Mouse (Mus musculus): ENCODE results near the gene Baiap2. TPM values are rescaled to one million over a fixed set of nuclear protein-coding genes. Genes with fewer than 3 reads are reported as not detected.

The Baiap2 gene
- polyA plus RNA-seq, 1 experiment = 41.5 TPM

DNA sequence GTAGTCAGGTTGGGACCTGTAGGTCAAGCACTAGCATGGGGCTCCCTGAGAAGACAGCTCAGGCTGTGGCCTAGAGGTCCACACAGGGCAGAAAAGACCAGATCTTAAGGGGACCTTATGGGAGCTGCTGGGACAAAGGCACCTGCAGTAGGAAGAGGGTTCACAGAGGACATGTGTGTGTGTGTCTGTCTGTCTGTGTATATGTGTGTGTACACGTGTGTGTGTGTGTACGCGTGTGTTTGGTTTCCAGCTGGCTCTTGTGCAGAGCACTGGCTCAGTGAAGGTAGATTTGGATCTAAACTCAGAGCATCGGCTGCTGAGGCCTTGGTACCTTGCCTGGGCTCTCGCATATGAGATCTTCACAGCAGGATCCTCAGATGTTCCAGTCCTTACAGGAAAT, 21.9 kb upstream of the Baiap2 start:
- TF ChIP-seq MYOG (IDR thresholded peaks at IDR 0.05; ENCODE audit: control insufficient read depth, extremely low read depth, insufficient read length) (no peak), CEBPB (IDR thresholded peaks at IDR 0.05; ENCODE audit: low read depth) (no peak), USF1 (IDR thresholded peaks at IDR 0.05; ENCODE audit: low read depth) (no peak), MAX (IDR thresholded peaks at IDR 0.05) (no peak)
- no peaks in the 10 kb centered on the region for H3K27me3 ChIP-seq (ENCODE audit: control insufficient read depth, insufficient read depth, insufficient read length)
- no peak overlapping the region for H3K4me3 ChIP-seq (ENCODE audit: insufficient read depth, poor library complexity, severe bottlenecking)
- no peak overlapping the region for H3ac ChIP-seq (ENCODE audit: control insufficient read depth, insufficient read length, low read depth)
- H3K79me2 ChIP-seq (ENCODE audit: control insufficient read depth, insufficient read depth) = peaks cover 8% of the 10 kb centered on the region
- H3K79me3 ChIP-seq (ENCODE audit: low read depth) = no peaks in the 10 kb centered on the region
- peaks cover 36% of the 10 kb centered on the region for H3K36me3 ChIP-seq (ENCODE audit: control insufficient read depth, insufficient read depth)

DNA sequence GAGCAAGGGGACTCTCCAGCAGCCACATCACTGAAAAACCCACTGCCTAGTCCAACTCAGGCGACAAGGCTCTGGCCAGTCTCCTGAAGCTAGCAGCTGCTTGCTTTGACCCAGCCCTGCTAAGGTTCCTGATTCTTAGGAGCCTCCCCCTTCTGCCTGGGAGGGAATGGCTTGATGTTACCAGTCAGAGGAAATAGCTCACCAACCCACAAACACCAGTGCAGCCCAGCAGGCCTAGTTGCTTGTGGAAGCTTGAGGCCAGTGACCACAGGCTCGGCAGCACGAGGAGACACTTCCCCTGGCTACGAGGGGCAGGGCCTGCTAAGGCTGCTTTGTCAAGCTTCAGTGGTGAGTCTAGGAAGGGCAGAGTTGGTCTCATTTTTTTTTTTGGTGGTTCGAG, 17.4 kb upstream of the Baiap2 start:
- Histone ChIP-seq H3K79me3 (ENCODE audit: low read depth) (no peaks in the 10 kb centered on the region), H3K27me3 (ENCODE audit: control insufficient read depth, insufficient read depth, insufficient read length) (no peaks in the 10 kb centered on the region), H3K79me2 (ENCODE audit: control insufficient read depth, insufficient read depth) (no peaks in the 10 kb centered on the region), H3K36me3 (ENCODE audit: control insufficient read depth, insufficient read depth) (no peaks in the 10 kb centered on the region), H3K4me3 (ENCODE audit: insufficient read depth, poor library complexity, severe bottlenecking) (no peak overlapping the region), H3ac (ENCODE audit: control insufficient read depth, insufficient read length, low read depth) (no peak overlapping the region)
- no peak for TF ChIP-seq CTCF (IDR thresholded peaks at IDR 0.05; ENCODE audit: control insufficient read depth, insufficient read depth, insufficient read length)
- peak; percentile 83 for TF ChIP-seq MAX (IDR thresholded peaks at IDR 0.05)

DNA sequence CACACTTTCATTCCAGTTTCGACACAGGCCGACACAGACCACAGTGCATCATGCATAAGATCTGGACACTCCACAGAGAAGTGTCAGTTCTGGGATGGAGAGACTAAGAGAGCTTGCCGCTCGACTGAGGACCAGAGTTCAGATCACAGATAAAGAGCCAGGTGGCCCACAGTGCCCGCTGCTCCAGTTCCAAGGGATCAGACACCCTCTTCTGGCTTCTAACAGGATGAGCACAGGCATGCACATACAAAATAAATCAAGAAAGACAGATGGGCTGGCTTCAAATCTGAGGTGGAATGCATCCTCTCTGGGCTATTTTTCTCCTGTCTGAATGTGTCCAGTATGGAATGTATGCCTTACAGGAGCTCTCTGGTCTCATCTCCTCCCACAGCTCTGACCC, 15.8 kb upstream of the Baiap2 start:
- no peak overlapping the region for H3ac ChIP-seq (ENCODE audit: control insufficient read depth, insufficient read length, low read depth)
- no peak overlapping the region for H3K4me3 ChIP-seq (ENCODE audit: insufficient read depth, poor library complexity, severe bottlenecking)
- no peaks in the 10 kb centered on the region for H3K27me3 ChIP-seq (ENCODE audit: control insufficient read depth, insufficient read depth, insufficient read length)
- no peaks in the 10 kb centered on the region for H3K79me2 ChIP-seq (ENCODE audit: control insufficient read depth, insufficient read depth)
- H3K36me3 ChIP-seq (ENCODE audit: control insufficient read depth, insufficient read depth) = no peaks in the 10 kb centered on the region
- H3K79me3 ChIP-seq (ENCODE audit: low read depth) = no peaks in the 10 kb centered on the region
- TF ChIP-seq MYOD1 (IDR thresholded peaks at IDR 0.05; ENCODE audit: control insufficient read depth, insufficient read length, low read depth) (no peak), MYOG (IDR thresholded peaks at IDR 0.05; ENCODE audit: control insufficient read depth, extremely low read depth, insufficient read length) (no peak), CEBPB (IDR thresholded peaks at IDR 0.05; ENCODE audit: low read depth) (no peak)

DNA sequence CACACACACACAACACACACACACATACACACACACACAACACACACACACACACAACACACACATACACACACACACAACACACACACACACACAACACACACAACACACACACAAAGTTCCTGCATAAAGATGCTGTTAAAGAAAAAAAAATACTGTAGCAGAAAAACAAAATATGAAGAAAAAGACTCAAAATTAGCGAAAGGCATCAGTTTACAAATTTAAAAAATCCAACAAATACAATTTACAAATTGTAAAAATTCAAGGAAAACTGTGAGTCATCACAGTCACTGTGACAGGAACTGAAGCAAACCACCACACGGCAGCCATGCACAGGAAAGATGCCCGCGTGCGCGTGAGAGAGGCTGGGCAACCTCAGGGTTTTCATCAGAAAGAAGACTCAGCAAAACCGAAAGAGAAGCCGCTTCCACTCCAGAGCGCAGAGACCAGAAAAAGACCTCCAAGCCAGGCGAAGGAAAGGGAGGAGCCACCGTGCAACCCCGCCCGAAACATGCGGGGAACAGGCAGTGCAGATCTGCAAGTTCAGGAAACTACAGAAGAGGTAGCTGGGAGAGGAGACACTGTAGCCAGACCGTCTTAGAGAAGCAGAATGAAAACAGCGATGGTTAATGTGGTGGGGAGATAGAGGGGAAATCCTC, 14.4 kb upstream of the Baiap2 start:
- no peak for TF ChIP-seq MYOG (IDR thresholded peaks at IDR 0.05; ENCODE audit: control insufficient read depth, extremely low read depth, insufficient read length)
- no peak for TF ChIP-seq FOSL1 (IDR thresholded peaks at IDR 0.05; ENCODE audit: insufficient read depth, low read length, poor library complexity, severe bottlenecking)
- TF ChIP-seq MAX (IDR thresholded peaks at IDR 0.05) = no peak
- no peak for TF ChIP-seq USF1 (IDR thresholded peaks at IDR 0.05; ENCODE audit: low read depth)
- no peak for TF ChIP-seq CTCF (IDR thresholded peaks at IDR 0.05; ENCODE audit: control insufficient read depth, insufficient read depth, insufficient read length)
- TF ChIP-seq MYOD1 (IDR thresholded peaks at IDR 0.05; ENCODE audit: control insufficient read depth, insufficient read length, low read depth) = no peak
- no peak for TF ChIP-seq CEBPB (IDR thresholded peaks at IDR 0.05; ENCODE audit: low read depth)
- Histone ChIP-seq H3K27me3 (ENCODE audit: control insufficient read depth, insufficient read depth, insufficient read length) (no peaks in the 10 kb centered on the region), H3K79me3 (ENCODE audit: low read depth) (no peaks in the 10 kb centered on the region), H3K4me3 (ENCODE audit: insufficient read depth, poor library complexity, severe bottlenecking) (no peak overlapping the region), H3K36me3 (ENCODE audit: control insufficient read depth, insufficient read depth) (no peaks in the 10 kb centered on the region), H3ac (ENCODE audit: control insufficient read depth, insufficient read length, low read depth) (no peak overlapping the region), H3K79me2 (ENCODE audit: control insufficient read depth, insufficient read depth) (no peaks in the 10 kb centered on the region)

DNA sequence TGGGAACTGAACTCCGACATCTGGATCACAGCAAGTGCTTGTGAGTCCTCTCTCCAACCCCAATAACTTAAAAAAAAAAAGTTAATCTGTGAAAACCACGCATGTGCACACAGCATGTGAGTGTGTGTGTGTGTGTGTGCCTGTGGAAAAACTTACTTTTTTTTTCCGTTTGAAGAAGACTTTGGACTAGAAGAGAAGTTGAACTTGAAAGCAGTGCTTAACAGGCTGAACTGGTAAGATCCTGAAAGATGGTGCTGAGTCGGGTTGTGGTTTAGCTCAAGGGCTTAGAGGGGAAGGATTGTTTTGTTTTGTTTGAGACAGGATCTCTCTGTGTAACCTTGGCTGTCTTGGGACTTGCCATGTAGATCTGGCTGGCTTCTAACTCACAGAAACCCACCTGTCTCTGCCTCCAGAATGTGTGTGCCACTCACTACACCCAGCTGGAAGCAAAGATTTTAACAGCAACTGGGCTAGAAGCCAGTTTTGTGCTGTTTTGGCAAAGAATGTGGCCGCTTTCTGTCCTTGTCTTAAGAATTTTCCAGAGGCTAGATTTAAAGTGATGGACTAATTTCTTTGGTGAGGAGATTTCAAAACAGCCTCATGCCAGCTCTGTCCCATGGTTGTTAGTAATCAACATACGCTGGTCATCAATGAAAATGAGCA, 12.8 kb upstream of the Baiap2 start:
- H3K4me3 ChIP-seq (ENCODE audit: insufficient read depth, poor library complexity, severe bottlenecking) = no peak overlapping the region
- no peaks in the 10 kb centered on the region for H3K36me3 ChIP-seq (ENCODE audit: control insufficient read depth, insufficient read depth)
- H3K79me3 ChIP-seq (ENCODE audit: low read depth) = no peaks in the 10 kb centered on the region
- H3K27me3 ChIP-seq (ENCODE audit: control insufficient read depth, insufficient read depth, insufficient read length) = no peaks in the 10 kb centered on the region
- TF ChIP-seq MYOD1 (IDR thresholded peaks at IDR 0.05; ENCODE audit: control insufficient read depth, insufficient read length, low read depth) (peak; percentile 21), CEBPB (IDR thresholded peaks at IDR 0.05; ENCODE audit: low read depth) (no peak)
- H3K79me2 ChIP-seq (ENCODE audit: control insufficient read depth, insufficient read depth) = no peaks in the 10 kb centered on the region
- H3ac ChIP-seq (ENCODE audit: control insufficient read depth, insufficient read length, low read depth) = no peak overlapping the region

DNA sequence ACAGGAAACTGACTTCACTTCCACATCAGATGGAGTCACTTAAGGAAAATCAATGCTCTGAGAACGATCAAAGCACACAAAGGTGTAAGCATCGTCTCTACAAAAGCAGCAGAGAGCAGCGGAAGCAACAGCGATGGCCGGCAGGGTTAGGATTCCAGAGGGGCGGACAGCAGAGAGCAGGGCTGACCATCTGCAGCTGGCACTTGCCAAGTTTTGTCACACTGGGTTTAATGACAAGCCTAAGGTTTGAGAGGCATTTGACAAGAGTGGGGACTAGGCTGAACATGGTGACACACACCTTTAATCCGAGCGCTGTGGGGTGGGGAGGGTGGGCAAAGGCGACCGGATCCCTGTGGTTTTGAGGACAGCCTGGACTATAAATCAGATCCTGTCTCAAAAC, 10.8 kb upstream of the Baiap2 start:
- H3K27me3 ChIP-seq (ENCODE audit: control insufficient read depth, insufficient read depth, insufficient read length) = no peaks in the 10 kb centered on the region
- H3K79me2 ChIP-seq (ENCODE audit: control insufficient read depth, insufficient read depth) = peaks cover 5% of the 10 kb centered on the region
- H3K4me3 ChIP-seq (ENCODE audit: insufficient read depth, poor library complexity, severe bottlenecking) = no peak overlapping the region
- TF ChIP-seq MAX (IDR thresholded peaks at IDR 0.05) (no peak), MYOD1 (IDR thresholded peaks at IDR 0.05; ENCODE audit: control insufficient read depth, insufficient read length, low read depth) (peak; percentile 9)
- H3ac ChIP-seq (ENCODE audit: control insufficient read depth, insufficient read length, low read depth) = peak overlapping the region; percentile 34
- no peaks in the 10 kb centered on the region for H3K79me3 ChIP-seq (ENCODE audit: low read depth)
- H3K36me3 ChIP-seq (ENCODE audit: control insufficient read depth, insufficient read depth) = peaks cover 5% of the 10 kb centered on the region
